Mouse (Mus musculus): ENCODE data around the gene Krtcap3. TPM values are rescaled to one million over a fixed set of nuclear protein-coding genes. Genes with fewer than 3 reads are reported as not detected.
"Not testable (repeated sequence)": the region's sequence is repeated elsewhere in the genome, so short reads cannot be mapped to it uniquely, and the experiment has no call there.

Gene Krtcap3
- total RNA-seq (2021) = 1 to 10 TPM; 1.9 to 2.4 TPM
- long read RNA-seq, experiment 1, partial matches to known transcripts = 0 of 2 reads
- long read RNA-seq, experiment 1, other reads (novel, unspliced or antisense) = 2 of 2 reads
- long read RNA-seq, experiment 2 = 0 reads

DNA sequence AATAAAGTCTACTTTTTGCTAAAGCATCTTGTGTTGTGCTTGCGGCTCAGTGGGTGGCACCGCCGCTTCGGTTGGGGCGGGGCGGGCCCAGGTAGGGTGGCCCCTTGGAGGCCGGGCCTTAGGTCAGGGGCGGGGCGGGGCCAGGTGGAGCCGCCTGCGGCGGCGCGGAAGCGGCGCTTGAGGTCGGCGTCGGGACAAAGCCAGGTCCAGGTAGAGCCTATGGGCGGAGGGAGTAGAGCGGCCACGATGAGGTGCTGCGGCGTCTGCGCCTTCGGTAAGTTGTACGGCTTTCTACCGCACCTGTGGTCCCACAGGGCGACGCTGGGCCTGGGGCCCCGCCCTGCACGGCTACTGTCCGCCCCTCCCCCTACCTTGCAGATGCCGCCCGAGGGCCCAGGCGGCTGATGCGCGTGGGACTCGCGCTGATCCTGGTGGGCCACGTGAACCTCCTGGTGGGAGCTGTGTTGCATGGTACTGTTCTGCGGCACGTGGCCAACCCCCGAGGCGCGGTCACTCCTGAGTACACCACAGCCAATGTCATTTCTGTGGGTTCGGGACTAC is at the start of gene Krtcap3:
TSS of gene Krtcap3 (plus strand) at position 151 of the 561 bp plus-strand sequence.
- no peak for DNase-seq (ENCODE audit: low spot score in 2 of 2)

GRCm38 (mm10) chr5:31201742-31202590 is 49.5 kb upstream of the Krtcap3 start, which contains the start of gene Zfp513:
Gene Zfp513, minus strand, starts transcription at chr5:31202303.
- DNase-seq (ENCODE audit: low spot score in 2 of 2) = peak; percentile 96 to 97

- no peak for DNase-seq (ENCODE audit: low spot score in 2 of 2)
Observed at GRCm38 (mm10) chr5:31202933-31203332, 48.6 kb upstream of the Krtcap3 start.

- no peak for DNase-seq (ENCODE audit: low spot score in 2 of 2)
Observed at GRCm38 (mm10) chr5:31203866-31204265, 47.6 kb upstream of the Krtcap3 start.

- DNase-seq (ENCODE audit: low spot score in 2 of 2) = no peak
Observed at GRCm38 (mm10) chr5:31204421-31204820, 47.1 kb upstream of the Krtcap3 start.

DNA sequence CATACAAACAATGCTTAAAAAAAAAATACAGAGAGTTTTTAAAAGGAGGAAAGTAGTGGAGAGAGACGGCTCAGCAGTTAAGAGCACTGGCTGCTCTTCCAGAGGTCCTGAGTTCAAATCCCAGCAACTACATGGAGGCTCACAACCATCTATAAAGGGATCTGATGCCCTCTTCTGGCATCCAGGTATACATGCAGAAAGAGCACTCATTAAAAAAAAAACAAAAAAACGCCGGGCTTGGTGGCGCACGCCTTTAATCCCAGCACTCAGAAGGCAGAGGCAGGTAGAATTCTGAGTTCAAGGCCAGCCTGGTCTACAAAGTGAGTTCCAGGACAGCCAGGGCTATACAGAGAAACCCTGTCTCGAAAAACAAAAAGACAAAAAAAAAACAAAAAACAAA is 34.9 kb upstream of the Krtcap3 start:
- DNase-seq (ENCODE audit: low spot score in 2 of 2) = not testable (repeated sequence)

- DNase-seq (ENCODE audit: low spot score in 2 of 2) = no peak
Observed at GRCm38 (mm10) chr5:31218294-31218693, 33.2 kb upstream of the Krtcap3 start.

DNA sequence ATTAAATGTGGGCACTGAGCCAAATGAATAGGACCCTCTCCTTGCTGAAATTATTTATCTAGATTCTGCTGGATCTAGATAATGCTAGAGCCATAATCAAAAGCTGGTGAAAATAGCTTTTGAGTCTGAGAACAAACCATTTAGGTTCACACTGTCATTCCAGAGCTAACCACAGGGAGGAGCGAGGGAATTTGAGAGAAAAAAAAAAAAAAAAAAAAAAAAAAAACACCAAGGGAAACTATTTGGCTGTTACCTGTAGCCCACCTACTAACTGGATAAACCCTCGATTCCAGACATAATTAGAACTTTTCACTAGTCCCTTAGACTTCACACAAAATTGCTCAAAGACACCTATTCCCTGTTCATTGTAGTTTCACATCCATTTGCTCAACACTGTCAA is 32.4 kb upstream of the Krtcap3 start:
- DNase-seq (ENCODE audit: low spot score in 2 of 2) = no peak

DNA sequence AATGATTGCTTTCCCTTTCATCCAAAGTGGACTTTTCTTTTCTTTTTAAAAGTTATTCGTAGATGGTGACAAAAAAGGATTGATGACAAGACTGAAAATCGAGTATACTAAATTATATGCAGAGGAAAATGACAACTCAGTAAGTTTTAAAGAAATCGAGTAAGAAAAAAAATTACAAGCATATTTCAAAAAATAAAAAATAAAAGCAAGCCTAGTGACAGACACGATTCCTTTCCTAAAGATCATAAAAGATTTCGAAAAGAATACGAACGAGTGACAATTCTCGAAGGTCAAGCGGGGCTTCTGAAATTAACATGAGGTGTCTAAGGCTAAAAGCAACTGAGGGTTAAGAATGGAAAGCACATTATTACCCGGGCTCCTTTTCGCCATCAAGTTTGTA is 32.0 kb upstream of the Krtcap3 start:
- DNase-seq (ENCODE audit: low spot score in 2 of 2) = no peak

GRCm38 (mm10) chr5:31219911-31220447 is 31.5 kb upstream of the Krtcap3 start:
- peak in 1 of 2 experiments; percentile 52 for DNase-seq (ENCODE audit: low spot score in 2 of 2)

DNA sequence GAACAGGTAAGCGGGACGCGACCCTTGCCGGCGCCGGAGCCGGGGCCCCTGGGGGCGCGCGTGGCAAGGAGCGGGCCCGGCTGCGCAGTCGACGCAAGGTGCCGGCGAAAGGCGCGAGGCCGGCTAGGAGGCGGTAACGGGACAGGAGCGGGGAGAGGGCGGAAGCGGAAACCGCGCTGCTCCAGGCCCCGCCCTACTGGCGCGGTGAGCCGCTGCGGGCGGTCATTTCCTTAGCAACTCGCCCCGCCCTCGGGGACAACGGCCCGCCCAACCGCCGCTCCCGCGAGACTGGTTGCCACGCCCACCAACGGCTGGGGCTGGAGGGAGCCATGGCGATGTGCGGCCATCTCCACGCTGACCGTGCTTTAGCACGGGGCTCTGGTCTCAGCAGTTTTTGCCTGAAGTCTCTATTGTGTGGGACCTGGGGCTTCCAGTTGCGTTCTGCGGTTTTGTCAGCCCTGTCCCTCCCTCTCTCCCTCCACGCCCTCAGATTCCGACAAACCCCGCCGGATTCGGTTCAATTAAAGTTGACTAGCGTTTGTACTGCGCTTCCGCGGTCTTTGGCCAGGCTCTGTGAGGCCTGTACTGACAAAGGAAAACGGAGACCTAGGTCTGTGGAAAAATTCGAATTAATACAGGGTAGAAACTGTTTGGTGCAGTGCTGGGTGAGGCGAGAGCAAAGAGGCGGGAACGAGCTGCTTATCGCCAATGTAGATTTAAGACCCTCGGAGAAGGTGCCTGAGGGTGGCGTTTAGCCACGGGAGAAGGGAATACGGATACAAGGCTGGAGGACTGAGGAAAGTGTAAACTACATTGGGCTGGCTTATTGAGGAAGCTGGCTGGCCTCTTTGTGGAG is 30.8 kb upstream of the Krtcap3 start, which contains the start of gene Ppm1g:
TSS of gene Ppm1g (minus strand) at position 240 of the 856 bp plus-strand sequence.
- DNase-seq (ENCODE audit: low spot score in 2 of 2) = peak; percentile 97 to 98

GRCm38 (mm10) chr5:31221304-31221945 is 30.1 kb upstream of the Krtcap3 start:
- DNase-seq (ENCODE audit: low spot score in 2 of 2) = no peak

DNA sequence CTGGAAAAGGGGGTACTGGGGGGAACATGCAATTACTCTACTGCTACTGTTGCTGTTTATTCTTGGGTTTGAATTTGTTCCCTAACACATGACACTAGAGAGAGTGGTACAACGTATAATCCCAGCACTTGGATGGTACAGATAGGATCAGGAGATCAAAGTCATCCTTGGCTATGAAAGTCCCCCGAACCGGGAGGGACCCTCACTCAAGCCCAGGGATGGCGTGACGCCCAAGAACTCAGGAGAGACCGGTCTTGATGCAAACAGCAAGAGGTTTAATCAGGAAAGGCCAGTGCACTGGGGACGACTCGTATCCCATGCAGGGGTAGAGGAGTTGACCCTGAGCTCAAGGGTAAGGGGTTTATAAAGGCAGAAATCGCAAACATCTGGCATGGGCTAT is 28.8 kb upstream of the Krtcap3 start:
- no peak for DNase-seq (ENCODE audit: low spot score in 2 of 2)

DNA sequence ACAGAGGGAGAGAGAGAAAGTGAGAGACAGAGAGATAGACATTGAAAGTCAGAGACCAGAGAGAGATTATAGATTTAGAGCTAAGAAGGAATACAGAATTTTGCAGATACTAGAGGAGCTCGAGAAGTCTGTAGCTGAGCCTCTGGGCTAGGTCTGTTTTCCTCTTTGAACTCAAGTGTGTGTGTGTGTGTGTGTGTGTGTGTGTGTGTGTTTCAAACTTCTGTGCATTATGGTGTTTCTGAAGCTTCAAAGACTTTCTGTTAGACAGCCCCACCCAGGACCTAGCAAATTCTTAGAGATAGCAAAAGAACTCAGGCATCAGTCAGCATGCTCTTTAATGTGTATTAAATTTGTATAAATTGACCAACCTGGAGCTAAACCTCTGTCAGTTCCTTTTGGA is 24.9 kb upstream of the Krtcap3 start:
- no peak for DNase-seq (ENCODE audit: low spot score in 2 of 2)

DNA sequence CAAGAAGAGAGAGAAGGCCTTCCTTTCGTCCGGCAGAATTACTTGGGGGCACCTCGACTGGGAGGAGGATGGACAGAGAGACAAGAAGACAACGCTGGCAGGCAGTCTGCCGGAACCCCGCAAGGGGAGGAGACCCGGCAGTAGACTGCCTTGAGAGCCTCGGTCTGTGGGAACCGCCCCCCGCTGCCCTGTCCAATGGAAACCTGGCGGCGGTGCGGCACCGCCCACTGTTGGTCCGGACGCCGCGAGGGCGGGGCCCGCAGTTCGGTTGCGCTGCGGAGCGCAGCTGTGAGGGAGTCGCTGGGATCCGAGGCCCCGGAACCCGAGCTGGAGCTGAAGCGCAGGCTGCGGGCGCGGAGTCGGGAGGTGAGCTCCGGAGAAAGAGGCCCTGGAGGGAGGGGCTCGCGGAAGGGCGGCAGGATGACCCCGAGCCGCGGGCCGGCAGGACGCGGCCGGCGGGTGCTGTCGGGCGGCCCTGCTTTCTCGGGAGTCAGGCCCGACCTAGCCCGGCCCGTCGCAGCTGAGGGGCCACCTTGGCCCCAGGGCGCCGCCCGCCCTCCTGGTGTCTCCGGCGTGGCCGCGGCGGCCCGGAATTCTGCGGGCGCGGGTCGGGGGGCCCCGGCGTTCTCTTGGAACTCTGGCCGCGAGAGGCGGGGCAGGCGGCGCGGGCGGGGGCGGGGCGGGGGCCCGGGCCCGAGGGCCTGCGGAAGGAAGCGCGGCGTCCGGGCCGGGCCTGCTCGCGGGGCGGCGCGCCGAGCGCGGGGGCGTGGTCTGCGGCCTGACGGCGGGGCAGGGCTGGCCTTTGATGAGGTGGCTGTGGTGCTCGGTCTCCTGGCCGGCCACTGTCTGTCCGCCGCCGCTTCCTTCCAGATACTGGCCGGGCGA is 10.6 kb upstream of the Krtcap3 start, which contains the start of the genes Nrbp1 and Gm9970:
TSS of gene Nrbp1 (plus strand) at position 228 of the 885 bp plus-strand sequence.
TSS of gene Gm9970 (minus strand) at position 596 of the 885 bp plus-strand sequence.
- DNase-seq (ENCODE audit: low spot score in 2 of 2) = peak; percentile 93 to 97

GRCm38 (mm10) chr5:31241522-31242034 is 9.9 kb upstream of the Krtcap3 start:
- DNase-seq (ENCODE audit: low spot score in 2 of 2) = no peak

DNA sequence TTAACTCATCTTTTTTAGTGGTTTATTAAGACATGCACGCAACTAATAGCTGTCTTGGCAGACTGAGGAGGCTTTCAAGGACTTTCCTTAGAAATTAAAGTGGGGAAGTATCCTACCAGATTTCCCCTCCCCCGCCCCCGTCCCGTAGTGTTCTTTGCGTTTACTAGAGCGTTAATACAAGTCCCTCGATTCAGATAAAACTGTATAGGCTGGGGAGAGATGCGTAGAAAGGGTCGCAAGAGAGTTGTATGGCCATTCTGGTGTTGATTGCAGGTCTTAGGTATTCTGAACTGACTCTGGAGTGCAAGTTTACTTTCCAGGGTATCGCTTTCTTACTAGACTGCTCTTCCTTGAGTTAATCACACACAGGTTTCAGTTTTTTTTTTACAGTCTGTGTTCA is 9.3 kb upstream of the Krtcap3 start:
- DNase-seq (ENCODE audit: low spot score in 2 of 2) = no peak

DNA sequence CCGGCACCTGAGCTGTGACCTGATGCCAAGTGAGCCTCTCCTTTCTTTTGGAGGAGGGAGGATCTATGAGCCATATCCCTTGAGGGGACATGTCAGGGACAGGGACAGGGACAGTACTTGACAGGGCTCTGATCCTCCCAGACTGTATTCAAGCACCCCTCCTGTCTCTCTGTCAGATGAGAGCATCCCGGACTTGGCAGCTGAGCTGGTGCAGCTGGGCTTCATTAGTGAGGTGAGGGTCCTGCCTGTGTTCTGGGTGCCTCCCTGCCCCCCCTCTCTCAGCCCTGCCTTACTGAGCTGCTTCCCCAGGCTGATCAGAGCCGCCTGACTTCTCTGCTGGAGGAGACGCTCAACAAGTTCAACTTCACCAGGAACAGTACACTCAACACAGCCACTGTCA is 775 bp upstream of the Krtcap3 start:
- DNase-seq (ENCODE audit: low spot score in 2 of 2) = no peak

GRCm38 (mm10) chr5:31252151-31252550 is 660 bp downstream of the Krtcap3 start:
- no peak for DNase-seq (ENCODE audit: low spot score in 2 of 2)

Data from left cerebral cortex, adult 18-20 months (tissue).